Mouse (Mus musculus): Measurements from ENCODE around the gene Wdr82. TPM values are rescaled to one million over a fixed set of nuclear protein-coding genes. Genes with fewer than 3 reads are reported as not detected.
A peak's percentile ranks its signal among the peaks of the same experiment; 100 is the strongest.

Wdr82 gene
- total RNA-seq, 2 experiments from 2014 or later: 136 to 141 TPM

DNA sequence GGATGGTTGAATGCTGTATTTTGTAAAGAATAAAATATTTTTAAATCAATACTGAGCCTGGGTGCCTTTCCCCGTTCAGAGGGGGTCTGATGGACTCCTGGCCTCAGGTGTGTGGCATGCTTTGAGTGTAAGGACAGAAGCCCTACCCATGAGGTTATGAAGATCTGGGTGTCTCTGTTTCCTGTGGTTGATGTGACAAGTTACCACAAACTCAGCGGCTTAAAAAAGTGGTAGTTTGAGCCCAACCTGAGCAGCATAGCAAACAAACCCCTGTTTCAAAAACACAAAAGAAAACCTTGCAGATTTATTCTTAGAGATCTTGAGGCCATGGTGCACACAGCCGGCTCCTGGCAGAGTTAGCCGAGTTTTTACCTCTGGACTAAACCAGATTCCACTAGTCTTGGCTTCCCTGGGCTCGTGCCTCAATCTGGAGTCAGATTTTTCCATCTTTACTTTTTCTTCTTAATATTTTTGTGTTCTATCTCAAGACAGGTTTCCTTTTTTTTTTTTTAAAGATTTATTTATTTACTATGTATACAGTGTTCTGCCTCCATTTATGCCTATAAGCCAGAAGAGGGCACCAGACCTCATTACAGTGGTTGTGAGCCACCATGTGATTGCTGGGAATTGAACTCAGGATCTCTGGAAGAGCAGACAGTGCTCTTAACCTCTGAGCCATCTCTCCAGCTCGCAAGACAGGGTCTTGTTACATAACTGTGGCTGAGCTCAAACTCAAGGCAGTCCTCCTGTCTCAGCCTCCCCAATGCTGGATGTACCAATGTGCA is 44.8 kb downstream of the Wdr82 start:
- no peak for DNase-seq (ENCODE audit: low spot score in 2 of 2)
- intact Hi-C loops (cut with DNase I): loop anchor here (10.0 kb wide), 1 partner anchor 209 kb away; the partner anchor contains the start of gene Rpl29

DNA sequence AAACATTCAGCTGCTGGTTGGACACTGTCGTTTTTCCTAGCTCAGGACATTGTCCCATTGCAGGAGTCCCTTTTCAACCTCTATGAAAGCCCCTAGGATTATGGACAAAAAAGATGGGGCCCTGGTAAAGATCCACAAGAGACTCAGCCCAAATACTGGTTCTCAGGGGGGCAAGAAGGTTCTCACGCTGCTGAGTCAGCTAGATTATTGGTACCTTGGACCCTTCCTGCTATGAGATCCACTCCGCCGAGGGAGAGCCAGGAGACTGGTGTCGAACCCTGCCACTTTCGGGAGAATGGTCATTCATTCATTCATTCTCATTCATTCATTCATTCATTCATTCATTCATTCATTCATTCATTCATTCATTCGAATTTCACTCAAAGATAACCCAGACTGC is 46.2 kb downstream of the Wdr82 start:
- intact Hi-C loops (cut with DNase I): loop anchor here (10.0 kb wide), 1 partner anchor 208 kb away; the partner anchor contains the start of gene Rpl29

GRCm38 (mm10) chr9:106220894-106221523 is 50.3 kb downstream of the Wdr82 start:
- no peak for DNase-seq (ENCODE audit: low spot score in 2 of 2)
- intact Hi-C loops (cut with DNase I): no loop called here

More for the DNA sequence above, 46.2 kb downstream of the Wdr82 start:
- DNase-seq (ENCODE audit: low spot score in 2 of 2): no peak

DNA sequence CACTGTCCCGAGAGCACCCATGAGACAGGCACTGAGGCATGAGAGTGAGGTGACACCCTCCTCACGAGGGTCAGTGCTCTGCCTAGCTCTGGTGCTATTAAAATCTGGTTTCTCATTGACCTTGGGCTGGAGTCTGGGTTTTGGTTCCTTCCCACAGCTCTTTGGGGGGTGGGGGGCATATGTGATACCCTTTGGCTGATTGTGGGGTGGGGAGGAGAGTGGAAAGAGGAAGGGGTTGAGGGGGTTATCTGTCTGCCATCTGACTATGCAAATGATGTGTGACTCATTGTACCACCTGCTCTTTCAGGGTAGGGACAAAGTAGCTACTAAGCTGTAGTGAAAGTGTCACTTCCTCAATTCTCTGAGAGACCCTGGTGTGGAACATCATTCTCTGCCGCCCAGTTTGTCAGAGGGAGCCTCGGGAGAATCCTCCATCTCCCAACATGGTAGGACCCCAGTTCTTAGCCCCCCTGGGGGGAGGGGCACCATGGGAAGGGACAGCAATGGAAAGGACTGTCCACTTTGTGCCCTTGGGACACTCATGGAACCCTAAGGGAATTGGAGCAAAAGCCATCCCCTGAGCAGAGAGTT is 51.6 kb downstream of the Wdr82 start, which contains the start of gene Tlr9:
Gene Tlr9, plus strand, starts transcription at position 338 of the 591 bp plus-strand sequence.
- intact Hi-C loops (cut with DNase I): no loop called here
- no peak for DNase-seq (ENCODE audit: low spot score in 2 of 2)

DNA sequence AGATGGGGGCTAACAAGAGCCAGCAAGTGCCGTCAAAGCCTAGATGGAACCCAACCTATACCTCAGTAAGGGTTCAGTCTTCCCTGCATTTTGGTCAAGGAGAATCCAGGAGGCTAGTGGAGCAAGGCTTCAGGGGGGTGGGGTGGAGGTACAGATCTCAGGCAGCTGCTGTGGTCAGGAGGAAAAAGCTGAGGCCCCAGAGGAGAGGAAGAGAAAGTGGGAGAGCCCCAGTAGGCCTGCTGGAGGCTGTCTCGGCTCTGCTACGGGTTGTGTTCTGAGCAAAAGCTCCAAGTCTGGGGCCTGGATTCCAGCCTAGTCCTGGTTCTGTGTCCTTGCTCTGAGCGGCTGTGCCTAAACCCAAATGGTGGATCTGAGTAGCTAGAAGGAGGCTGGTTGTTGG is 52.3 kb downstream of the Wdr82 start:
- DNase-seq (ENCODE audit: low spot score in 2 of 2): no peak
- intact Hi-C loops (cut with DNase I): no loop called here

GRCm38 (mm10) chr9:106225469-106226150 is 54.9 kb downstream of the Wdr82 start:
- intact Hi-C loops (cut with DNase I): no loop called here
- DNase-seq (ENCODE audit: low spot score in 2 of 2): no peak

- peak; percentile 59 to 68 for DNase-seq (ENCODE audit: low spot score in 2 of 2)
- intact Hi-C loops (cut with DNase I): no loop called here
Observed at GRCm38 (mm10) chr9:106226151-106226682, 55.5 kb downstream of the Wdr82 start.

DNA sequence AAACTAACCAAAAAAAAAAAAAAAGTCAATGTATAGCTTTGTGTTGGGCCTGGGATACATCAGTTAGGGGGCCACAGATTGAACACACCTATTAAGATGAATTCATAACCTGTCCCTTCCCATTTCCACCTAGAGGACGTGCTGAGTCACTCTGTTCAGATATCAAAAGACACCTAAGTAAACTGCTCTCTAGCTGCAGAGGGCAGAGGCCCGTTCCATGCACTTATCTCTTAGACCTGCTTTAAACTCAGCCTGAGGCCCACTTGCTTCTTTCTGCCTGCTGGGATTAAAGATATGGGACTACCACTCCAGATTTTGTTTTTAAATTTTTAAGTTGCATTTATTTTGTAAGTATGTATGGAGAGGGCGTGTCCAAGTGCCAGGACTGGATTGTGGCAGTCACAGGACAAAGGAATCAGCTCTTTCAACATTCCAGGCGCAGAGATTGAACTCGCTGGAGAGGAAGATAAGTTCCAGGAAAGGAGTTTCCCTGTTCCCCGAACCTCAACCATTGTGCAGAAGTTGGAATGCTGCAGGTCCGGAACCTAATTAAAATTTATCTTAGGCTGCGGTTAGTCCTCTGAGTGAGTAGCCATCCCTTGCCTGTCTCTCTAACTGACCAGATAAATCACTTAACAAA is 57.2 kb downstream of the Wdr82 start:
- DNase-seq (ENCODE audit: low spot score in 2 of 2): no peak
- intact Hi-C loops (cut with DNase I): no loop called here

DNA sequence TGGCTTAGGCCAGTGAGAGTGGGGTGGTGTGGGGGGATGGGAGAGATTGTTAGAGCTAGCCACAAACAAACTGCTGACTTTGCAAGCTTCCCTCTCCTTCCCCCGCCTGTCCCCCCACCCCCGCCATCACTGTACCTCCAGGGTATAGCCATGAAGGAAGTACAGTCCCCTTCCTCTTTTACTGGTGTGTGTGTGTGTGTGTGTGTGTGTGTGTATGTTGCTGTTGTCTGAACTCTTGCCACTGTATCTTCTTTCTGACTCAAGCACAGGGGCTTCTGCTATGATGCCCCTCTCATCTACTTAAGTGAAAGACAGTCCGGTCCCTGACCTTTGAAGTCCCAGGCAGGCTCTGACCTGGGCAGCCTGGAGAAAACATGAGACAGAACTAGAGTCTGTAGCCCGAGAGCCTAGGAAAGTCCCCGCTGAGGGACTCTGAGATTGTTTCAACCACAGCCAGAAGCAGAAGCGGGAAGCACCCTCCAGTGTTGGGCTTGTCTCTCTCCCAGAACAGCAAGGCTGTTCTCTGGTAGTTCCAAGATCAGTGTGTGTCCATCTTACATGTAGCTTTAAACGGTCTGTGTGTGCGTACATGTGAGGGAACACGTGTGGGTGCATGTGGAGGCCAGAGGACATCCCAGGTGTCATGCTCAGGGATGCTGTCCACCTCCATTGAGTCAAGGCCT is 59.5 kb downstream of the Wdr82 start:
- no peak for DNase-seq (ENCODE audit: low spot score in 2 of 2)
- intact Hi-C loops (cut with DNase I): no loop called here

- intact Hi-C loops (cut with DNase I): no loop called here
- no peak for DNase-seq (ENCODE audit: low spot score in 2 of 2)
Observed at GRCm38 (mm10) chr9:106230734-106231106, 60.0 kb downstream of the Wdr82 start.

- DNase-seq (ENCODE audit: low spot score in 2 of 2): no peak
- intact Hi-C loops (cut with DNase I): no loop called here
Observed at GRCm38 (mm10) chr9:106231220-106231619, 60.5 kb downstream of the Wdr82 start.

DNA sequence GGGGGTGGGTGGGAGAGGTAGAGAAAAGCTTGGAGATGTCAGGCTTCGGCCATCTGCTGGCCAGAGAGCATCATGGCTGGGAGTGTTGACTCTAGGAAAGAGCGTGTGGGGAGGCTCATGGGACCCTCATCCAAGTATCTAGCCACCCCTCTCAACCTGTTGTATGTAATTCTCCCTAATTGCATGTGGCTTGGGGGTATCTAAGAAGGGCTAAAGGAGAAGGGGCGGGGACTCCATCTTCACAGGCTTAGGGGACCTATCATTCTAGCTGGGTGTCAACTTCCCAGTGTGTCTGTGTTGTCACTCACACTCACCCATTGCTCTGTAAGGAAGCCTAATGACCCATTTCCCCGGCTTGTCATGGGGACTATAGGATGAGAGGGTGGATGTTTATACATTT is 61.1 kb downstream of the Wdr82 start:
- no peak for DNase-seq (ENCODE audit: low spot score in 2 of 2)
- intact Hi-C loops (cut with DNase I): no loop called here

GRCm38 (mm10) chr9:106232956-106233355 is 62.2 kb downstream of the Wdr82 start:
- intact Hi-C loops (cut with DNase I): no loop called here
- no peak for DNase-seq (ENCODE audit: low spot score in 2 of 2)

GRCm38 (mm10) chr9:106233953-106234352 is 63.2 kb downstream of the Wdr82 start:
- no peak for DNase-seq (ENCODE audit: low spot score in 2 of 2)
- intact Hi-C loops (cut with DNase I): no loop called here

DNA sequence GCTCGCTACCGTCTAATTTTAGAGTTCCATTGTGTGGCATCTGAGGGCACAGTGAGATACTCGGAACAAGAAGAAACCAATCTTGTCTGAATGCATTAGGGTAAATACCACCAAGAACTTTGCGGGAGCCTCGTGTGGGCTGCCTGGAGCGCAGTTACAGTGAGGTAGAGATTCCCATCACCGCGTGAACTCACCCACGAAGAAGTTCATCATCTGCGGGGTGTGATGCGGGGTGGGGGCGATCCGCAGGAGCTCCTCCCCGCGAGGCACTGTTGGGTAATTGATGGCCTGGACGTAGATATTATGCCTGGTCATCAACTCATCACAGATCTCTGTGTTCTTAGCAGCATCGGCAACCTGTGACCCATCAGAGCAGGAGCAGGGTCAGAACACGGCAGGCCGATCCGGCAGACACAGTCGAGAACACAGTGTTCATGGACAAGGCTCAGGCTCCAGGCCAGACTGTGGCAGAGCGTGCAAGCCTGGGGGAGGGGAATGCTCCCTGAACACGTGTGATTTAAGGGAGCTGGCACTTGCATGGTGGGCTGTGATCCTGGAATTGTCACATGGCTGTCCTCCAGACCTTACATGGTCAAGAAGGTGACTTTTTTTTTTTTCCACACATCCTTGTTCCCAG is 64.6 kb downstream of the Wdr82 start:
- no peak for DNase-seq (ENCODE audit: low spot score in 2 of 2)
- intact Hi-C loops (cut with DNase I): no loop called here

- intact Hi-C loops (cut with DNase I): no loop called here
- DNase-seq (ENCODE audit: low spot score in 2 of 2): no peak
Observed at GRCm38 (mm10) chr9:106236156-106236817, 65.6 kb downstream of the Wdr82 start.

GRCm38 (mm10) chr9:106236818-106237211 is 66.1 kb downstream of the Wdr82 start:
- intact Hi-C loops (cut with DNase I): no loop called here
- no peak for DNase-seq (ENCODE audit: low spot score in 2 of 2)

GRCm38 (mm10) chr9:106237401-106237800 is 66.7 kb downstream of the Wdr82 start:
- no peak for DNase-seq (ENCODE audit: low spot score in 2 of 2)
- intact Hi-C loops (cut with DNase I): no loop called here
